Mouse (Mus musculus) kidney, embryonic 14.5 days (tissue): ENCODE measurements around the gene Mrpl42. TPM values are rescaled to one million over a fixed set of nuclear protein-coding genes. Genes with fewer than 3 reads are reported as not detected.

Experiments
- ATAC-seq: fragments of 200-750 bp; cut with Nextera tagmentation; 2 replicates; pipeline ENCODE4 v1.8.0; 2017; ENCODE audit warnings: moderate number of reproducible peaks, mild to moderate bottlenecking, moderate TSS enrichment, moderate library complexity; ENCODE audit not compliant: low FRiP score, low TSS enrichment
- H3K27ac ChIP-seq: fragments of 300-500 bp; sonication (generic); 2 replicates; pipeline ENCODE4 v1.5.1; 2014; ENCODE audit warnings: low read depth, mild to moderate bottlenecking, low read length, moderate library complexity, mixed read lengths
- H3K27me3 ChIP-seq: fragments of 300-500 bp; sonication (generic); 2 replicates; pipeline ENCODE4 v1.6.1; 2014; ENCODE audit warnings: mild to moderate bottlenecking, low read length; ENCODE audit not compliant: control insufficient read depth, insufficient read depth
- H3K36me3 ChIP-seq: fragments of 300-500 bp; sonication (generic); 2 replicates; pipeline ENCODE4 v1.6.1; 2014; ENCODE audit warnings: low read length, mixed read lengths; ENCODE audit not compliant: control insufficient read depth, insufficient read depth
- H3K4me1 ChIP-seq: fragments of 300-500 bp; sonication (generic); 2 replicates; pipeline ENCODE4 v1.6.1; 2014; ENCODE audit warnings: low read length, mixed read lengths; ENCODE audit not compliant: control insufficient read depth, insufficient read depth
- H3K4me2 ChIP-seq: fragments of 300-500 bp; sonication (generic); replicated peaks from 2 replicates; pipeline ENCODE4 v1.6.1; 2014; ENCODE audit warnings: low read depth, mild to moderate bottlenecking, low read length
- H3K4me3 ChIP-seq: fragments of 300-500 bp; sonication (generic); 2 replicates; pipeline ENCODE4 v1.5.1; 2014; ENCODE audit warnings: mild to moderate bottlenecking, low read length
- H3K9ac ChIP-seq: fragments of 300-500 bp; sonication (generic); 2 replicates; pipeline ENCODE4 v1.6.1; 2014; ENCODE audit warnings: low read depth, mild to moderate bottlenecking, low read length, moderate library complexity
- H3K9me3 ChIP-seq: fragments of 300-500 bp; sonication (generic); 2 replicates; pipeline ENCODE4 v1.6.1; 2016; ENCODE audit warnings: low read length; ENCODE audit not compliant: control insufficient read depth
- WGBS: fragments of 180-500 bp; shearing (Covaris S2); extraction: QIAGEN DNeasy Blood & Tissue Kit; methylation state at CpG from one replicate; pipeline ENCODE4 v1.1.7; 2014; 5-methylcytosine and 5-hydroxymethylcytosine counted together
- polyA plus RNA-seq: library from polyadenylated mRNA; unstranded; fragments of >200 nt; fragmentation: Nextera tagmentation; extraction: Ambion mirVana; gene quantifications from 2 replicates; pipeline ENCODE4 v1.2.1, GENCODE M21; 2014

Gene Mrpl42
- polyA plus RNA-seq, 1 experiment from 2014 or later, result 334 TPM

GRCm38 (mm10) chr10:95456103-95456502, 45.6 kb downstream of the Mrpl42 start:
- 61% methylated on average over 2 of the region's 2 CpGs for WGBS
- Histone ChIP-seq H3K4me3 (no peak overlapping the region), H3K4me2 (no peak overlapping the region), H3K27me3 (no peaks in the 10 kb centered on the region), H3K9me3 (no peaks in the 10 kb centered on the region), H3K36me3 (no peaks in the 10 kb centered on the region), H3K9ac (no peak overlapping the region), H3K4me1 (no peaks in the 10 kb centered on the region), H3K27ac (no peak overlapping the region)
- no peak for ATAC-seq

- Histone ChIP-seq H3K4me1 (no peaks in the 10 kb centered on the region), H3K4me3 (no peak overlapping the region), H3K4me2 (no peak overlapping the region), H3K9ac (no peak overlapping the region), H3K36me3 (no peaks in the 10 kb centered on the region), H3K27me3 (no peaks in the 10 kb centered on the region), H3K27ac (no peak overlapping the region), H3K9me3 (no peaks in the 10 kb centered on the region)
- no peak for ATAC-seq
- 89% methylated on average over 5 of the region's 5 CpGs for WGBS
Observed at GRCm38 (mm10) chr10:95453282-95453681, 48.5 kb downstream of the Mrpl42 start.

GRCm38 (mm10) chr10:95449033-95449432, 52.7 kb downstream of the Mrpl42 start:
- Histone ChIP-seq H3K4me2 (no peak overlapping the region), H3K4me3 (no peak overlapping the region), H3K4me1 (no peaks in the 10 kb centered on the region), H3K27me3 (no peaks in the 10 kb centered on the region), H3K36me3 (no peaks in the 10 kb centered on the region), H3K9ac (no peak overlapping the region), H3K9me3 (no peaks in the 10 kb centered on the region), H3K27ac (no peak overlapping the region)
- ATAC-seq, result no peak
- WGBS, result 83% methylated on average over 6 of the region's 6 CpGs

GRCm38 (mm10) chr10:95447954-95448353, 53.8 kb downstream of the Mrpl42 start:
- ATAC-seq, result no peak
- Histone ChIP-seq H3K9me3 (no peaks in the 10 kb centered on the region), H3K36me3 (no peaks in the 10 kb centered on the region), H3K4me3 (no peak overlapping the region), H3K4me2 (no peak overlapping the region), H3K27me3 (no peaks in the 10 kb centered on the region), H3K4me1 (no peaks in the 10 kb centered on the region), H3K27ac (no peak overlapping the region), H3K9ac (no peak overlapping the region)
- WGBS, result 88% methylated on average over 16 of the region's 16 CpGs

- H3K4me1 ChIP-seq, result no peaks in the 10 kb centered on the region
- no peaks in the 10 kb centered on the region for H3K9me3 ChIP-seq
- no peaks in the 10 kb centered on the region for H3K36me3 ChIP-seq
- H3K27ac ChIP-seq, result no peak overlapping the region
- H3K27me3 ChIP-seq, result no peaks in the 10 kb centered on the region
- no peak for ATAC-seq
- no peak overlapping the region for H3K4me2 ChIP-seq
- no peak overlapping the region for H3K4me3 ChIP-seq
- 71% methylated on average over 18 of the region's 18 CpGs for WGBS
- H3K9ac ChIP-seq, result no peak overlapping the region
Observed at GRCm38 (mm10) chr10:95445104-95446056, 56.4 kb downstream of the Mrpl42 start.

- Histone ChIP-seq H3K9me3 (no peaks in the 10 kb centered on the region), H3K4me1 (no peaks in the 10 kb centered on the region), H3K36me3 (no peaks in the 10 kb centered on the region), H3K27ac (no peak overlapping the region), H3K9ac (no peak overlapping the region), H3K27me3 (no peaks in the 10 kb centered on the region), H3K4me3 (no peak overlapping the region), H3K4me2 (no peak overlapping the region)
- WGBS, result 70% methylated on average over 4 of the region's 4 CpGs
- ATAC-seq, result no peak
Observed at GRCm38 (mm10) chr10:95442334-95442733, 59.4 kb downstream of the Mrpl42 start.

GRCm38 (mm10) chr10:95440566-95440965, 61.2 kb downstream of the Mrpl42 start:
- 62% methylated on average over 2 of the region's 2 CpGs for WGBS

GRCm38 (mm10) chr10:95439718-95440339, 61.9 kb downstream of the Mrpl42 start:
- Histone ChIP-seq H3K4me2 (no peak overlapping the region), H3K27ac (no peak overlapping the region), H3K9me3 (no peaks in the 10 kb centered on the region), H3K27me3 (no peaks in the 10 kb centered on the region), H3K4me1 (no peaks in the 10 kb centered on the region), H3K4me3 (no peak overlapping the region), H3K9ac (no peak overlapping the region), H3K36me3 (no peaks in the 10 kb centered on the region)
- WGBS, result 89% methylated on average over 10 of the region's 10 CpGs
- no peak for ATAC-seq

More at GRCm38 (mm10) chr10:95440566-95440965, 61.2 kb downstream of the Mrpl42 start:
- H3K9me3 ChIP-seq, result no peaks in the 10 kb centered on the region
- no peak overlapping the region for H3K9ac ChIP-seq
- no peaks in the 10 kb centered on the region for H3K27me3 ChIP-seq
- ATAC-seq, result no peak
- no peak overlapping the region for H3K4me3 ChIP-seq
- no peak overlapping the region for H3K4me2 ChIP-seq
- no peak overlapping the region for H3K27ac ChIP-seq
- H3K4me1 ChIP-seq, result no peaks in the 10 kb centered on the region
- H3K36me3 ChIP-seq, result no peaks in the 10 kb centered on the region

- Histone ChIP-seq H3K9ac (no peak overlapping the region), H3K4me3 (no peak overlapping the region), H3K4me1 (no peaks in the 10 kb centered on the region), H3K9me3 (no peaks in the 10 kb centered on the region), H3K4me2 (no peak overlapping the region), H3K36me3 (no peaks in the 10 kb centered on the region), H3K27ac (no peak overlapping the region), H3K27me3 (no peaks in the 10 kb centered on the region)
- 51% methylated on average over 11 of the region's 11 CpGs for WGBS
- ATAC-seq, result no peak
Observed at GRCm38 (mm10) chr10:95438941-95439340, 62.8 kb downstream of the Mrpl42 start.
